Mouse (Mus musculus) hindbrain, embryonic 12.5 days (tissue): ENCODE measurements around the gene Mlec. TPM values are rescaled to one million over a fixed set of nuclear protein-coding genes. Genes with fewer than 3 reads are reported as not detected.
A peak's percentile ranks its signal among the peaks of the same experiment; 100 is the strongest.

Source experiments
- ATAC-seq: fragments of 200-750 bp; cut with Nextera tagmentation; 2 replicates; pipeline ENCODE4 v1.8.0; 2017; ENCODE audit warnings: moderate TSS enrichment; ENCODE audit not compliant: low FRiP score
- H3K27ac ChIP-seq: fragments of 300-500 bp; sonication (generic); 2 replicates; pipeline ENCODE4 v1.5.1; 2016; ENCODE audit warnings: mild to moderate bottlenecking
- H3K27me3 ChIP-seq: fragments of 300-500 bp; sonication (generic); 2 replicates; pipeline ENCODE4 v1.6.1; 2016; ENCODE audit warnings: mild to moderate bottlenecking
- H3K36me3 ChIP-seq: fragments of 300-500 bp; sonication (generic); 2 replicates; pipeline ENCODE4 v1.6.1; 2016; ENCODE audit warnings: mild to moderate bottlenecking
- H3K4me1 ChIP-seq: fragments of 300-500 bp; sonication (generic); 2 replicates; pipeline ENCODE4 v1.6.1; 2016
- H3K4me2 ChIP-seq: fragments of 300-500 bp; sonication (generic); replicated peaks from 2 replicates; pipeline ENCODE4 v1.6.1; 2016; ENCODE audit warnings: mild to moderate bottlenecking
- H3K4me3 ChIP-seq: fragments of 300-500 bp; sonication (generic); 2 replicates; pipeline ENCODE4 v1.5.1; 2016; ENCODE audit warnings: mild to moderate bottlenecking
- H3K9ac ChIP-seq: fragments of 300-500 bp; sonication (generic); 2 replicates; pipeline ENCODE4 v1.6.1; 2016; ENCODE audit warnings: mild to moderate bottlenecking, moderate library complexity
- H3K9me3 ChIP-seq: fragments of 300-500 bp; sonication (generic); replicated peaks from 2 replicates; pipeline ENCODE4 v1.6.1; 2016; ENCODE audit warnings: mild to moderate bottlenecking
- WGBS: fragments of 180-500 bp; shearing (Covaris S2); methylation state at CpG from one replicate; pipeline ENCODE4 v1.1.7; 2016; 5-methylcytosine and 5-hydroxymethylcytosine counted together
- polyA plus RNA-seq: library from polyadenylated mRNA; unstranded; fragments of >200 nt; fragmentation: Nextera tagmentation; extraction: Ambion mirVana; gene quantifications from 2 replicates; pipeline ENCODE4 v1.2.1, GENCODE M21; 2016

The Mlec gene
- polyA plus RNA-seq: 65.0 and 72.9 TPM in 2 replicates

DNA sequence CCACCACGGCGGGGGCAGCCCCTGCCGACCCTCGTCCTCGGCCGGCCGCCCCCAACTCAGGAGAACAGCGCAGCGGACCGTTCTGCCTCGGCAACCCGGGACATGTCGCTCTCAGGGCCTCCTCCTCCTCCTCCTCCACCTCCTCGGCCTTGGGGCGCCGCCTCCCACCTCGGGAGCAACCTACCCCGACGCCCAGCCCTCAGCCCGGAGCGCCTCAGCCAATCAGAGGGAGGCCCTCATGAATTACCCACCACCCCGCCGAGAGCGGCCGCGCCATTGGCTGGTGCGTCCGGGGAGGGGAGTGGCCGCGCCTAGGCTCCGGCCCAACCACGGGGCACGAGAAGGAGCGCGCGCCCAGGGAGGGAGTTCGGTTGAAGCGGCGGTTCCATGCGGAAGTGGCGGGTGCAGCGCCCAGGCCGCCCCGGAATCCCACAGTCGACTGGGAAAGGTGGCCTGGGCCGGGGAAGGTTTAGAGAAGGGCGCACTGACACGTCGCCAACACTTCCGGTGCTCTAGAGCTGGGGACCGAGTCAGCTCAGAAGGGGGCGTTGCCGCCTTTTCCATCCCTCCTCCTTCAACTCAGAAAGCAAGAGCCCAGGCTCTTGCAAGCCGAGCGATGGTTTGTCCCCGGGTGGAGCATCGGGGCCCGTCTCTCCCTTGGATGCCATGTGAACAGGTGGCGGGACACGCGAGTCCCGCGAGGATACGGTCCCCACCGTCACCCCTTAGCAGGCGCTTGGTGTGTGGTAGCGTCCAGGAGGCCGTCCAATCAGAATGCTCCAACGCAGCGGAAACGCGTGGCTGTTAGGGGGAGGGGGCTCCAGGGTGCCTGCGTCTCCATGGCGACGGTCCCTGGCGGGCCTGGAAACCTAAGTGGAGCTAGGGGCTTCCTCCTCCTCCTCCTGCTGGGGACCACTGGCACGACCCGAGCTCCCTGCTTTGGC lies at the start of gene Mlec:
Mlec (minus strand) TSS at position 140 of the 944 bp plus-strand sequence.
- WGBS: under 1% methylated on average over 63 of the region's 78 CpGs
- Histone ChIP-seq H3K36me3 (peaks cover 2% of the 10 kb centered on the region; the same call in 1 of the 2 replicates), H3K27me3 (no peaks in the 10 kb centered on the region), H3K9me3 (no peaks in the 10 kb centered on the region), H3K9ac (peak within 1 kb of the TSS; percentile 97), H3K4me3 (peak within 1 kb of the TSS; percentile 97), H3K27ac (peak within 1 kb of the TSS; percentile 97), H3K4me2 (peak within 1 kb of the TSS; percentile 88), H3K4me1 (peaks cover 44% of the 10 kb centered on the region)
- peak; percentile 98 for ATAC-seq

DNA sequence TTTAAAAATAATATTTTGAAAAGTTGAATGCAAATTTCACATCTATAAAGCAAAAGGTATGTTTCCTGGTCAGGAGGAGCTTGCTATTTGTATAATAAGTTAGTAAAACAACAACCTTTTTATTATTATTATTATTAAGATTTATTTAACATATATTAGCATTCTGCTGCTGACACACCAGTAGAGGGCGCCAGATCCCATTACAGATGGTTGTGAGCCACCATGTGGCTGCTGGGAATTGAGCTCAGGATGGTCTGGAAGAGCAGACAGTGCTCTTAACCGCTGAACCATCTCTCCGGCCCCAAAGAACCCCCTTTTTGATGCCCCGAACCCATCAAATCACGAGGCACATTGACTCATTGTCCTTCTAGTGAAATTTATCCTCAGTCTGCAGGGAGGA lies 49.3 kb upstream of the Mlec start:
- H3K36me3 ChIP-seq: no peaks in the 10 kb centered on the region
- H3K4me3 ChIP-seq: no peak overlapping the region
- H3K9ac ChIP-seq: no peak overlapping the region
- H3K27me3 ChIP-seq: peaks cover 33% of the 10 kb centered on the region
- H3K9me3 ChIP-seq: no peaks in the 10 kb centered on the region
- 54% methylated on average over 5 of the region's 5 CpGs for WGBS
- H3K4me2 ChIP-seq: no peak overlapping the region
- H3K4me1 ChIP-seq: peaks cover 19% of the 10 kb centered on the region
- no peak for ATAC-seq
- H3K27ac ChIP-seq: no peak overlapping the region

DNA sequence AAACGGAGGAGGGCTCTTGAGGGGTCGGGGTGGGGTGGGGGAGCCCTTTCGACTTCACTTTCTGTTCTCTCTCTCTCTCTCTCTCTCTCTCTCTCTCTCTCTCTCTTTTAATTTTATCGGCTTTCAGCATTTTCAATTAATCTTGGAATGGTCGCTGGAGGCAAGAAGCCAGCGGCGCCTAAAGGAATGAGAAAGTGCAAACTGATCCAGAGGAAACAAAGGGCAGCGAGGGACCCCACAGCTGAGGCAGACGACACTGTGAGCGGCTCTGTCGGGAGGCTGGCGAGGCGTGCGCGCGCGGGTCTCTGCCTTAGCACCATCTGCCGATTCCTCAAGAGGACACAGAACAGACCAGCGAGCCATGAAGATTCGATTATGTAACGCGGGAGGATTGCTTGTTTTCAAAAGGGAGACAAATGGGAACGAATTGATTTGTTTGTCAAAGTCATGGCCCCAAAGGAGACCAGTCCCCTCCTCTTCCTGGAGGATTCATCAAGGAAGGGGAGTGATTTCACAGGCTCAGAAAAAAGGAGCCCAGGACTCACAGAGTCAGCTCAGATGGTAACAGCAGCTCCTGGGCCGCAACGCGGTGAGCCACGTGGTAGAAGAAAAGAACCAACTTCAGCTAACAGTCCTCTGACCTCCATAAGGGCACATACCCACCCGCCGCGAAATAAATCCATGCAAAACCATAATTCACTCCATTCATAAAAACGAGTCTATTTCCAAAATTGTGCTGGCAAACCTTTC lies 46.8 kb upstream of the Mlec start:
- Histone ChIP-seq H3K36me3 (no peaks in the 10 kb centered on the region), H3K27me3 (peaks cover 24% of the 10 kb centered on the region), H3K4me1 (peaks cover 19% of the 10 kb centered on the region), H3K4me3 (peak overlapping the region; percentile 19), H3K9me3 (no peaks in the 10 kb centered on the region), H3K27ac (peak overlapping the region; percentile 86), H3K4me2 (peak overlapping the region; percentile 49), H3K9ac (peak overlapping the region; percentile 28)
- 3% methylated on average over 31 of the region's 31 CpGs for WGBS
- ATAC-seq: peak; percentile 94

DNA sequence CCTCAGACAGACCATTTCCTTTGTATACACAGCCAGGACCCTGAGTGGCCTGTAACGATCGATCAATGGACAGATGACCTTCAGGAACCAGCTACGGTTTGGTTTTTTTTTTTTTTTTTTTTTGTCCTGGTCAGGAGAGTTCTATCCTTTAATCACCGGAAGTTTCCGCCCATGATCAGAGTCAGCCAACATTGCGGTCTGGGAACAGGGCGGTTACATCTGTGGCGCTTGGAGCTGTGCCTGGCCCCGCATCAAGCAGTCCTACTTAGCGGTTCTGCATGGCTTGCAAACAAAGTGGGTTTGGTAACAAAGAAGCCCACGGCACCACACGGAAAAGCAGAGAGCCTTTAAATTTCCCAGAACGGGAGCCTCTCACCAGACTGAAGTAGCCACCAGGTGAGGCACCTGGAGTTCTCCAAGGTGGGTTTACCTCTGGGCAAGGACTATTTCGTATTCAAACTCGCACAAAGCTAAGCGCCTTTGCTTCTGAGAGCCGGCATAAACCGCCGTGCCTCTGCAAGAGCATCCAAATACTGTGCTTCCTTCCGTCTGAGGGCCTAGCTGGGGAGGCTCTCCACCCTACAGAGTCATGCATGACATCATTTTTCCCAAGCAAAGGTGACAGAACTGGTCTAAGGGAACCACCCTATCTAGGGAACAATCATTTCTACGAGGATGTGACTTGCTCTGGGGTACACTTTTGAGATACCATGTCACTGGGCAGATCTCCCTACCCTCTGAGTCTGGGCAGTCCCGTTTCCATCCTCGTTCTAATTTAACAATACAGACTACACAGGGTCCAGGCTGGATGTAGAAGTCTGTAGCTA lies 46.0 kb upstream of the Mlec start:
- peak overlapping the region; percentile 49 for H3K4me2 ChIP-seq
- H3K27ac ChIP-seq: peak overlapping the region; percentile 86
- peak overlapping the region; percentile 19 for H3K4me3 ChIP-seq
- H3K27me3 ChIP-seq: peaks cover 24% of the 10 kb centered on the region
- WGBS: 12% methylated on average over 23 of the region's 23 CpGs
- H3K9ac ChIP-seq: peak overlapping the region; percentile 28
- ATAC-seq: peak; percentile 79
- no peaks in the 10 kb centered on the region for H3K36me3 ChIP-seq
- H3K9me3 ChIP-seq: no peaks in the 10 kb centered on the region
- H3K4me1 ChIP-seq: peaks cover 19% of the 10 kb centered on the region

DNA sequence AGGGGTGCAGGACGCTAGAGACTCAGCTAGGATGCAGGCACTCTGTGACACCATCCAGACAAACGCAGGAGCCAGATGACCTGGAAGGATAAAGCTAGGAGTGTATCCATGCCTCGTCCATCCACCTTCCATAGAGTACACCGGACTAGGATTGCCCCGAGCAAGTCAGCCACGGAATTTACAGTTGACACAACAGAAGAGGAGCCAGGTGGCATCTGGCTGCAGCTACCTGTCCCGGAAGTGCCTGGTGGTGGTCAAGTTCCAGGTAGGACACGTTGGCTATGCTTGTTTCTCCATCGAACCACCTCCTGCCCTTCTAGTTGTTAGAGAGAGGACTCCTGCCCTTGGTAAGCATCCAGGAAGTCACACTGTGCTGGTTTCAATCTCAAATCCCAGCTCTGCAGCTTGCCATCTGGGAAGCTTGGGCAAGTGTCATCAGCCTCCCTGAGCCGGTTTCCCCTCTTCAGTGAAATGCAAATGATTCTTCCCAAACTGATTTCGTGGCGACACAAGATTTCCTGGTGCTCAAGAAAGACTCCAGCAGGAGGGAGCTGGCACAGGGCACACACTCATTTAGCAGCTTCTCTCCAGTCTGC lies 36.7 kb upstream of the Mlec start:
- H3K27me3 ChIP-seq: peaks cover 82% of the 10 kb centered on the region
- WGBS: 4% methylated on average over 12 of the region's 12 CpGs
- ATAC-seq: peak; percentile 5; the same call in 1 of the 2 replicates

DNA sequence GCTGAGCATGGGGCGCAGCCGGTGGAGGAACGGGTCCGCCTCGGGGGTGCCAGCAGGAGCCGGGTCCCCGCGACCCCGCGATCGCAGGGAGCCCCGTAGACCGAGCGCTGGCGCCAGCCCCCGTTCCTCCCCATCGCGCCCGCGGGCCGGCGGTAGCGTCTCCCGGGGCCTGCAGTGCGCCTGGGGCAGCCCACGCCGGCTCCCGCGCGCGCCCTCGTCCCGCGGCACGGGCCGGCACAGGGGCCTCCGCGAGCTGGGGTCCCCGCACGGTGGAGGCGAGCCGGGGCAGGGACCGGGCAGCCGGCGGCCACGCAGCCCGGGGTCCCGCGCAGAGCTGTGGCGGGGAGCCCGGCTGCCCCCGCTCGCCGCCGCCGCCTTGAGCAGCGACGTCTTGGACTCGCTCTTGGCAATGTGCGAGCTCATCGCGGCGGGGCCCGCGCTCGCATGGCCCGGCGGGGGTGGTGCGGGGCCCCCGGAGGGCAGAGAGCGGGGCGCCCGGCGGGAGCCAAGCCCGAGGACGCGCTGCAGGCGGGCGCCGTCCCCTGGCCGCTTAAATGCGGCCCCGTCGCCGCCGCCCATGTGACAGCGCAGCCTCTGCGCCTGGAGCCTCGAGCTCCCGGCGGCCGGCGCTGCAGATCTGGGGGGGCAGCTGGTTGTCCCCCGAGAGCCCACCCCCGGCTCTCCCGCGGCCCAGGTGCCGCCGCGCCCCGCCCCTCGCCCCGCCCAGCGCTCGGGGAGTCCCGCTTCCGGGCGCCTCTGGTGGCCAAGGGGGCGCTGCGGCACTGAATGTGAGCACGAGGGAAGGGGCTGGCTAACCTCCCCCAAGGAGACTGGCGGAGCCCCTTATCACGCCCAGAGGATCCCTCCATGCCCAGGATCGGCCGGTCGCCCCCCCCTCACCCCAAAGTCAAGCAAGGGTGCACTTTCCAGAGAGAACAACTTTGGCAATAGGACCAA lies 36.0 kb upstream of the Mlec start, which contains the start of gene Cabp1:
Cabp1 (minus strand) TSS at position 713 of the 957 bp plus-strand sequence.
- H3K9me3 ChIP-seq: no peaks in the 10 kb centered on the region
- H3K9ac ChIP-seq: peak within 1 kb of the TSS; percentile 84
- WGBS: under 1% methylated on average over 107 of the region's 116 CpGs
- H3K36me3 ChIP-seq: no peaks in the 10 kb centered on the region
- H3K4me2 ChIP-seq: peak within 1 kb of the TSS; percentile 100
- H3K4me3 ChIP-seq: peak within 1 kb of the TSS; percentile 69
- peaks cover 89% of the 10 kb centered on the region for H3K27me3 ChIP-seq
- ATAC-seq: peak; percentile 77
- H3K4me1 ChIP-seq: peaks cover 34% of the 10 kb centered on the region
- peak within 1 kb of the TSS; percentile 60 for H3K27ac ChIP-seq

More for the DNA sequence above, 36.7 kb upstream of the Mlec start:
- Histone ChIP-seq H3K27ac (no peak overlapping the region; the same call in 1 of the 2 replicates), H3K4me1 (peaks cover 34% of the 10 kb centered on the region), H3K36me3 (no peaks in the 10 kb centered on the region), H3K4me3 (peak overlapping the region; percentile 69), H3K9ac (peak overlapping the region; percentile 84; the same call in 1 of the 2 replicates), H3K4me2 (peak overlapping the region; percentile 100), H3K9me3 (no peaks in the 10 kb centered on the region)

DNA sequence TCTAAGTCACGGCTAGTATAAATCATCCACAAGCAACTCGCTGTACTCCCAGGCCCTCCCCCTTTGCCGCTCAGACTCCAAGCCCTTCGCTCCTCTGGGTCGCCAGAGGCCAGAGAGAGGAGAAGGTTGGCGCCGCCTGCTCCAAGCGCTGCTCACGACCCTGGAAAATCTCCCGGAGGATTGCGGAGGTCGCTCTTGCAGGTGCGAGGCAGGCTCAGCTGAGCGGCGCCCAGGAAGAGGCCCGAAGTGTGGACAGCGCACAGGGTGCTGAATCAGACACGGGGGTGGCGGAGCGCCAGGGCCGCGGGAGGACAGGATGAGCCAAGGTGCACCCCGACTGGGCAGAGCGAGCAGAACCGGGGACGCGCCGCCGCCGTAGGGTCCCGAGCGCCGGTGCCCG lies 35.2 kb upstream of the Mlec start:
- Histone ChIP-seq H3K4me3 (peak overlapping the region; percentile 69), H3K27me3 (peaks cover 89% of the 10 kb centered on the region), H3K4me2 (peak overlapping the region; percentile 100), H3K9me3 (no peaks in the 10 kb centered on the region), H3K4me1 (peaks cover 34% of the 10 kb centered on the region), H3K36me3 (no peaks in the 10 kb centered on the region), H3K9ac (peak overlapping the region; percentile 84), H3K27ac (peak overlapping the region; percentile 60; the same call in 1 of the 2 replicates)
- WGBS: 1% methylated on average over 28 of the region's 34 CpGs
- no peak for ATAC-seq

DNA sequence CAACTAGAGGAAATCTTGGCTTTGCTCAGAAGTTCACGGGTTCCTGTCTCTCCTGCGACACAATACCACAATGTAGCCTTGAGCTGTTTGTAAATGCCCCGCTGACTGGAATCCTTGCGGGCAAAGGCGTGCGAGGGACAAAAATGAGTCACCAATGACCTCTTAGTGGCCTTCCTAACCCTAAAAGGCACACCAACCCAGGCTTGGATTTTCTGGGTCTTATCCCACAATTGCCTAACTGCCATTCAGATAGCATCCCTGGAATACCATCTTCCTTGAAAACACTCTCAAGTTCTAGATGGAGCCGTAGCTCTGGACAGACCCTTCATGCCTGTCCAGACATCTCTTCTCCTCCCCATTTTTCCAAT lies 34.8 kb upstream of the Mlec start:
- Histone ChIP-seq H3K9ac (no peak overlapping the region; the same call in 1 of the 2 replicates), H3K36me3 (no peaks in the 10 kb centered on the region), H3K27ac (peak overlapping the region; percentile 17; the same call in 1 of the 2 replicates), H3K4me1 (peaks cover 34% of the 10 kb centered on the region), H3K9me3 (no peaks in the 10 kb centered on the region), H3K4me3 (peak overlapping the region; percentile 69), H3K27me3 (peaks cover 86% of the 10 kb centered on the region), H3K4me2 (peak overlapping the region; percentile 100)
- 14% methylated on average over 7 of the region's 7 CpGs for WGBS
- no peak for ATAC-seq

DNA sequence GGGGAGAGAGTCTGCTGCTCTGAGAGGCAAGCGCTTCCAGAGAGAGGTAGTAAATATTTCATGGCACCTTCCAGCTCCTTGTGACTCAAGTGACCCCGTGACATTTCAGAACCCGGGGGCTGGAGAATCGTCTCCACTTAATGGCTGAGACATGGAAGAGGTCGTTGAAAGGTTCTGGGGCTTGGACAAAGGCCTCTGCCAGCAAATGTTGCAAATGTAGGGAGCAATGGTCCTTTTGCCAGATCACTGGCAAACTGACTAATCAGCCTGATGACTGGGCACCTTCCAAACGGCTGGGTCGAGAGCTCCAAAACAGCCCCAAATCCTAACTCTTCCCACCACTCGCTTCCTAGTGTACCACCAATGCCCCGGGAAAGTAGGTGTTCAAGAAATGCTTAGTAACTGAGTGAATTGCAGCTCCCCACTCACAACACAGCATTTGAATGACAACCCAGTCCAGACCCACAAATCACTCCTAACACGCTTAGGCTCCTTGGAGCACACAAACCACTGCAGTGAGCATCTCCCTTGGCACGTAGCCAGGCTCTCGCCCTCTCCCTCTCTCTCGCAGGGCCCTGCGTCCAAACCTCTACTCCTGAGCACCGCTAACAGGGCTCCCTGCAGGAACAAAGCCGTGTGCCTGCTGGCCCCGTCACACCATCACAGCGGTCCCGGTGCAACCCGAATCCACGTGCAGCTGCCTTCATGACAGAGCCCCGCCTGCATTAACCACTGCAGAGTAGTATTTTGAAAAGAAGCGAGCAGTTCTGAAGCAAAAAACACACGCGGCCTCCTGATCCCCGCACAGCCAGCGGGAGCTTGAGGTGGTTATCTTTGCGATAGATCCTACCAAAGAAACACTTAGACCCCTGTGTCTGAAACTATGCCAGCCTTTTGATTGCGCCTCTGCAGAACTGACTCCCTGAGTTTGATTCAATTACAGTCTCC lies 34.2 kb upstream of the Mlec start:
- 0 out of 2 replicates have a peak overlapping the region, but pooled peaks have one; percentile 35 for H3K9ac ChIP-seq
- H3K9me3 ChIP-seq: no peaks in the 10 kb centered on the region
- H3K27me3 ChIP-seq: peaks cover 80% of the 10 kb centered on the region
- peak overlapping the region; percentile 17; the same call in 1 of the 2 replicates for H3K27ac ChIP-seq
- H3K4me1 ChIP-seq: peaks cover 40% of the 10 kb centered on the region
- no peaks in the 10 kb centered on the region for H3K36me3 ChIP-seq
- ATAC-seq: no peak
- 9% methylated on average over 29 of the region's 29 CpGs for WGBS
- peak overlapping the region; percentile 100 for H3K4me2 ChIP-seq
- H3K4me3 ChIP-seq: peak overlapping the region; percentile 69
